Mouse (Mus musculus) adrenal gland, postnatal 4 days (tissue): ENCODE results near the gene Eri3. TPM values are rescaled to one million over a fixed set of nuclear protein-coding genes. Genes with fewer than 3 reads are reported as not detected.

Source experiments
- microRNA-seq: library from miRNA; unstranded; fragments of <30 nt; microRNA quantifications from one replicate; pipeline ENCODE4 v1.2.0, GENCODE M21; 2021
- total RNA-seq, 2 experiments: library from RNA; stranded (reverse); gene quantifications; 2 replicates each; pipeline ENCODE4 v1.2.3; 2021

The Eri3 gene
- total RNA-seq, 2 experiments from 2014 or later = 96.5 to 103 TPM

Small RNA genes lying within 50 kb of the gene (microRNA-seq; reads per million reads assigned to microRNA genes)
- not detected for gene Gm25559

Other genes starting within 250 kb of the Eri3 start
- 100 to 1,000 TPM; 107 to 110 TPM for gene Rnf220, start 53.3 kb upstream of the Eri3 start, total RNA-seq
- gene Dmap1, start 131.9 kb downstream of the Eri3 start, total RNA-seq = 10 to 100 TPM; 49.0 to 49.2 TPM
- not detected for gene Gm12845, start 174.0 kb downstream of the Eri3 start, total RNA-seq
- gene Klf17, start 215.3 kb downstream of the Eri3 start, total RNA-seq = not detected